Mouse (Mus musculus): Measurements from ENCODE around the gene Atp2b1. TPM values are rescaled to one million over a fixed set of nuclear protein-coding genes. Genes with fewer than 3 reads are reported as not detected.

The Atp2b1 gene
- polyA plus RNA-seq, 1 experiment from 2014 or later: 330 TPM

GRCm38 (mm10) chr10:98913610-98913960, 621 bp upstream of the Atp2b1 start:
- Histone ChIP-seq H3K4me3 (ENCODE audit: low read length) (peak overlapping the region; percentile 98), H3K9me3 (ENCODE audit: control insufficient read depth, low read length) (no peaks in the 10 kb centered on the region), H3K4me1 (ENCODE audit: control insufficient read depth, insufficient read depth, low read depth, low read length) (peaks cover 6% of the 10 kb centered on the region), H3K4me2 (ENCODE audit: low read length) (peak overlapping the region; percentile 71), H3K9ac (ENCODE audit: low read depth, low read length) (peak overlapping the region; percentile 87), H3K27ac (ENCODE audit: low read depth, low read length) (peak overlapping the region; percentile 91), H3K27me3 (replicated peaks; ENCODE audit: control insufficient read depth, insufficient read depth, low read length) (no peaks in the 10 kb centered on the region; the same call in 1 of the 2 replicates), H3K36me3 (ENCODE audit: control insufficient read depth, insufficient read depth, low read length) (no peaks in the 10 kb centered on the region)
- no peak for ATAC-seq
- WGBS: 0% methylated on average over 19 of the region's 19 CpGs

GRCm38 (mm10) chr10:98914810-98915241, 620 bp downstream of the Atp2b1 start:
- Histone ChIP-seq H3K27ac (ENCODE audit: low read depth, low read length) (peak overlapping the region; percentile 99), H3K4me1 (ENCODE audit: control insufficient read depth, insufficient read depth, low read depth, low read length) (peaks cover 6% of the 10 kb centered on the region), H3K27me3 (replicated peaks; ENCODE audit: control insufficient read depth, insufficient read depth, low read length) (no peaks in the 10 kb centered on the region; the same call in 1 of the 2 replicates), H3K9ac (ENCODE audit: low read depth, low read length) (peak overlapping the region; percentile 97), H3K4me3 (ENCODE audit: low read length) (peak overlapping the region; percentile 98), H3K4me2 (ENCODE audit: low read length) (peak overlapping the region; percentile 82), H3K9me3 (ENCODE audit: control insufficient read depth, low read length) (no peaks in the 10 kb centered on the region), H3K36me3 (ENCODE audit: control insufficient read depth, insufficient read depth, low read length) (no peaks in the 10 kb centered on the region)
- peak; percentile 83 for ATAC-seq
- WGBS: 0% methylated on average over 30 of the region's 62 CpGs

GRCm38 (mm10) chr10:98915398-98915931, 1.3 kb downstream of the Atp2b1 start:
- Histone ChIP-seq H3K27ac (ENCODE audit: low read depth, low read length) (peak overlapping the region; percentile 99), H3K27me3 (replicated peaks; ENCODE audit: control insufficient read depth, insufficient read depth, low read length) (no peaks in the 10 kb centered on the region; the same call in 1 of the 2 replicates), H3K4me1 (ENCODE audit: control insufficient read depth, insufficient read depth, low read depth, low read length) (peaks cover 6% of the 10 kb centered on the region), H3K4me3 (ENCODE audit: low read length) (peak overlapping the region; percentile 98), H3K4me2 (ENCODE audit: low read length) (peak overlapping the region; percentile 82), H3K9me3 (ENCODE audit: control insufficient read depth, low read length) (no peaks in the 10 kb centered on the region), H3K36me3 (ENCODE audit: control insufficient read depth, insufficient read depth, low read length) (no peaks in the 10 kb centered on the region), H3K9ac (ENCODE audit: low read depth, low read length) (peak overlapping the region; percentile 97)
- ATAC-seq: no peak
- WGBS: under 1% methylated on average over 46 of the region's 54 CpGs

- WGBS: 4% methylated on average over 22 of the region's 22 CpGs
- peak overlapping the region; percentile 82 for H3K4me2 ChIP-seq (ENCODE audit: low read length)
These were observed 2.0 kb downstream of the Atp2b1 start for GRCm38 (mm10) chr10:98916011-98916780.

GRCm38 (mm10) chr10:98916781-98917340, 2.7 kb downstream of the Atp2b1 start:
- 64% methylated on average over 10 of the region's 10 CpGs for WGBS
- Histone ChIP-seq H3K9ac (ENCODE audit: low read depth, low read length) (peak overlapping the region; percentile 42), H3K4me2 (ENCODE audit: low read length) (peak overlapping the region; percentile 82), H3K27me3 (replicated peaks; ENCODE audit: control insufficient read depth, insufficient read depth, low read length) (no peaks in the 10 kb centered on the region; the same call in 1 of the 2 replicates), H3K4me3 (ENCODE audit: low read length) (peak overlapping the region; percentile 98), H3K36me3 (ENCODE audit: control insufficient read depth, insufficient read depth, low read length) (no peaks in the 10 kb centered on the region), H3K27ac (ENCODE audit: low read depth, low read length) (no peak overlapping the region), H3K9me3 (ENCODE audit: control insufficient read depth, low read length) (no peaks in the 10 kb centered on the region), H3K4me1 (ENCODE audit: control insufficient read depth, insufficient read depth, low read depth, low read length) (peaks cover 6% of the 10 kb centered on the region)
- ATAC-seq: no peak

More at GRCm38 (mm10) chr10:98916011-98916780, 2.0 kb downstream of the Atp2b1 start:
- peaks cover 6% of the 10 kb centered on the region for H3K4me1 ChIP-seq (ENCODE audit: control insufficient read depth, insufficient read depth, low read depth, low read length)
- H3K27ac ChIP-seq (ENCODE audit: low read depth, low read length): peak overlapping the region; percentile 99
- H3K27me3 ChIP-seq (replicated peaks; ENCODE audit: control insufficient read depth, insufficient read depth, low read length): no peaks in the 10 kb centered on the region; the same call in 1 of the 2 replicates
- ATAC-seq: no peak
- H3K9ac ChIP-seq (ENCODE audit: low read depth, low read length): peak overlapping the region; percentile 97
- H3K9me3 ChIP-seq (ENCODE audit: control insufficient read depth, low read length): no peaks in the 10 kb centered on the region
- H3K4me3 ChIP-seq (ENCODE audit: low read length): peak overlapping the region; percentile 98
- no peaks in the 10 kb centered on the region for H3K36me3 ChIP-seq (ENCODE audit: control insufficient read depth, insufficient read depth, low read length)

- ATAC-seq: no peak
- H3K27me3 ChIP-seq (replicated peaks; ENCODE audit: control insufficient read depth, insufficient read depth, low read length): no peaks in the 10 kb centered on the region
- no peak overlapping the region for H3K27ac ChIP-seq (ENCODE audit: low read depth, low read length)
- WGBS: 67% methylated on average over 4 of the region's 4 CpGs
- H3K4me1 ChIP-seq (ENCODE audit: control insufficient read depth, insufficient read depth, low read depth, low read length): no peaks in the 10 kb centered on the region
- no peaks in the 10 kb centered on the region for H3K36me3 ChIP-seq (ENCODE audit: control insufficient read depth, insufficient read depth, low read length)
- H3K4me2 ChIP-seq (ENCODE audit: low read length): no peak overlapping the region
- H3K9me3 ChIP-seq (ENCODE audit: control insufficient read depth, low read length): no peaks in the 10 kb centered on the region
- no peak overlapping the region for H3K9ac ChIP-seq (ENCODE audit: low read depth, low read length)
- no peak overlapping the region for H3K4me3 ChIP-seq (ENCODE audit: low read length)
These were observed 10.9 kb downstream of the Atp2b1 start for GRCm38 (mm10) chr10:98925081-98925480.

GRCm38 (mm10) chr10:98926991-98927390, 12.8 kb downstream of the Atp2b1 start:
- Histone ChIP-seq H3K36me3 (ENCODE audit: control insufficient read depth, insufficient read depth, low read length) (no peaks in the 10 kb centered on the region), H3K4me1 (ENCODE audit: control insufficient read depth, insufficient read depth, low read depth, low read length) (no peaks in the 10 kb centered on the region), H3K27ac (ENCODE audit: low read depth, low read length) (no peak overlapping the region), H3K9me3 (ENCODE audit: control insufficient read depth, low read length) (no peaks in the 10 kb centered on the region), H3K4me2 (ENCODE audit: low read length) (no peak overlapping the region), H3K9ac (ENCODE audit: low read depth, low read length) (no peak overlapping the region), H3K4me3 (ENCODE audit: low read length) (no peak overlapping the region), H3K27me3 (replicated peaks; ENCODE audit: control insufficient read depth, insufficient read depth, low read length) (no peaks in the 10 kb centered on the region)
- ATAC-seq: no peak

GRCm38 (mm10) chr10:98929444-98929843, 15.2 kb downstream of the Atp2b1 start:
- no peaks in the 10 kb centered on the region for H3K4me1 ChIP-seq (ENCODE audit: control insufficient read depth, insufficient read depth, low read depth, low read length)
- no peak for ATAC-seq
- H3K27ac ChIP-seq (ENCODE audit: low read depth, low read length): no peak overlapping the region
- H3K27me3 ChIP-seq (replicated peaks; ENCODE audit: control insufficient read depth, insufficient read depth, low read length): no peaks in the 10 kb centered on the region
- WGBS: 72% methylated on average over 7 of the region's 7 CpGs
- no peak overlapping the region for H3K9ac ChIP-seq (ENCODE audit: low read depth, low read length)
- H3K4me3 ChIP-seq (ENCODE audit: low read length): no peak overlapping the region
- 0 out of 2 replicates have a peak, but pooled peaks cover 3% of the 10 kb centered on the region for H3K36me3 ChIP-seq (ENCODE audit: control insufficient read depth, insufficient read depth, low read length)
- H3K4me2 ChIP-seq (ENCODE audit: low read length): no peak overlapping the region
- H3K9me3 ChIP-seq (ENCODE audit: control insufficient read depth, low read length): 0 out of 2 replicates have a peak, but pooled peaks cover 3% of the 10 kb centered on the region

GRCm38 (mm10) chr10:98930143-98930542, 15.9 kb downstream of the Atp2b1 start:
- WGBS: 43% methylated on average over 11 of the region's 11 CpGs
- Histone ChIP-seq H3K4me1 (ENCODE audit: control insufficient read depth, insufficient read depth, low read depth, low read length) (no peaks in the 10 kb centered on the region), H3K27me3 (replicated peaks; ENCODE audit: control insufficient read depth, insufficient read depth, low read length) (no peaks in the 10 kb centered on the region), H3K36me3 (ENCODE audit: control insufficient read depth, insufficient read depth, low read length) (0 out of 2 replicates have a peak, but pooled peaks cover 3% of the 10 kb centered on the region), H3K4me3 (ENCODE audit: low read length) (no peak overlapping the region), H3K27ac (ENCODE audit: low read depth, low read length) (no peak overlapping the region), H3K4me2 (ENCODE audit: low read length) (no peak overlapping the region), H3K9me3 (ENCODE audit: control insufficient read depth, low read length) (0 out of 2 replicates have a peak, but pooled peaks cover 3% of the 10 kb centered on the region), H3K9ac (ENCODE audit: low read depth, low read length) (no peak overlapping the region)
- no peak for ATAC-seq
